ENCODE assay signal across 20 mouse cellular contexts in genomic region chr1:86426128-86426527, GRCm38 (mm10). TPM values are rescaled to one million over a fixed set of nuclear protein-coding genes. Genes with fewer than 3 reads are reported as not detected.
A peak's percentile ranks its signal among the peaks of the same experiment; 100 is the strongest.
DNase-seq lines count a peak whose midpoint lies in the region; ATAC-seq and TF ChIP-seq lines count a peak whose summit lies in the region.
"Had no signal": no experiment of that assay in that cellular context is flagged by ENCODE, and none has a peak within 500 bp of the region (broad histone marks: within the 10 kb centered on the region; RNA-seq: fewer than 3 reads in every experiment).

Nmur1 (minus strand) TSS chr1:86426228.
Tex44 (plus strand) TSS chr1:86426329.

- no peaks in the 10 kb centered on the region for H3K27me3 ChIP-seq in heart, embryonic 10.5 days (ENCODE audit: insufficient read depth, poor library complexity, severe bottlenecking)
- H3K27me3 ChIP-seq in heart, adult 2 months (ENCODE audit: control insufficient read depth, insufficient read depth, low read length): no peaks in the 10 kb centered on the region
- no peaks in the 10 kb centered on the region for H3K27me3 ChIP-seq in testis, adult 2 months (ENCODE audit: control insufficient read depth, insufficient read depth, low read length)
- H3K27me3 ChIP-seq in limb, embryonic 12.5 days: no peaks in the 10 kb centered on the region

- no peaks in the 10 kb centered on the region for H3K9me3 ChIP-seq in heart, embryonic 10.5 days
- no peaks in the 10 kb centered on the region for H3K9me3 ChIP-seq in limb, embryonic 12.5 days

- no peaks in the 10 kb centered on the region for H3K36me3 ChIP-seq in heart, embryonic 10.5 days
- H3K36me3 ChIP-seq in heart, adult 2 months (ENCODE audit: control insufficient read depth, insufficient read depth, low read length): no peaks in the 10 kb centered on the region
- H3K36me3 ChIP-seq in testis, adult 2 months (ENCODE audit: control insufficient read depth, insufficient read depth, low read length): no peaks in the 10 kb centered on the region
- H3K36me3 ChIP-seq in limb, embryonic 12.5 days: no peaks in the 10 kb centered on the region

- TF ChIP-seq EP300 in heart, adult 2 months (IDR thresholded peaks at IDR 0.05; ENCODE audit: insufficient read depth, low read depth, low read length): no peak

- no peak for DNase-seq in heart, embryonic 10.5 days (ENCODE audit: low spot score)
- DNase-seq in heart, adult 2 months: no peak
- no peak for DNase-seq in testis, postnatal 10 days (ENCODE audit: low spot score)
- DNase-seq in frontal cortex, postnatal 10 days (ENCODE audit: low spot score in 2 of 2): no peak
- no peak for DNase-seq in gastrocnemius, adult 18-20 months (ENCODE audit: low spot score)
- DNase-seq in natural killer cell, adult 2 months (ENCODE audit: low spot score in 2 of 2): no peak
- DNase-seq: B cell, adult 2 months; cerebellum, adult 9-10 months; gastrocnemius, postnatal 25 days; heart, postnatal 14 days; kidney, adult 18-20 months; kidney, postnatal 36 days; layer of hippocampus, postnatal 36 days; retina, postnatal 1 day; thymus, adult 18-20 months had no signal

- H3K4me3 ChIP-seq in heart, embryonic 10.5 days: peak within 1 kb of the TSS; percentile 33; the same call in 1 of the 2 replicates
- no peak within 1 kb of the TSS for H3K4me3 ChIP-seq in heart, adult 2 months
- H3K4me3 ChIP-seq in testis, adult 2 months (ENCODE audit: control insufficient read depth, low read depth, low read length): peak within 1 kb of the TSS; percentile 79
- H3K4me3 ChIP-seq in limb, embryonic 12.5 days (replicated peaks): no peak within 1 kb of the TSS
- H3K4me3 ChIP-seq: myocyte had no signal

- no peak for ATAC-seq in limb, embryonic 12.5 days (ENCODE audit: insufficient number of reproducible peaks, insufficient read depth, low FRiP score, low TSS enrichment, low read depth)

- intact Hi-C loops in heart, adult 2 months (cut with DNase I): no loop called here

- peaks cover 14% of the 10 kb centered on the region for H3K4me1 ChIP-seq in heart, embryonic 10.5 days
- H3K4me1 ChIP-seq in heart, adult 2 months (ENCODE audit: control insufficient read depth, insufficient read depth, low read length): peaks cover under 1% of the 10 kb centered on the region; the same call in 1 of the 2 replicates
- peaks cover 11% of the 10 kb centered on the region for H3K4me1 ChIP-seq in testis, adult 2 months (ENCODE audit: control insufficient read depth, insufficient read depth, low read length)
- peaks cover 24% of the 10 kb centered on the region for H3K4me1 ChIP-seq in limb, embryonic 12.5 days (replicated peaks)

- H3K79me2 ChIP-seq in heart, adult 2 months (replicated peaks; ENCODE audit: control insufficient read depth, insufficient read depth, low read length): no peaks in the 10 kb centered on the region

- H3K4me2 ChIP-seq in limb, embryonic 12.5 days: no peak within 1 kb of the TSS
- H3K4me2 ChIP-seq: liver, embryonic 11.5 days had no signal

- 82% methylated on average over 8 of the region's 8 CpGs for WGBS in heart, embryonic 10.5 days
- 92% methylated on average over 8 of the region's 8 CpGs for WGBS in heart, adult 2 months
- WGBS in limb, embryonic 12.5 days: 89% methylated on average over 8 of the region's 8 CpGs

- TF ChIP-seq POLR2A in heart, adult 2 months (IDR thresholded peaks at IDR 0.05; ENCODE audit: insufficient read depth, low read depth, low read length): no peak
- TF ChIP-seq POLR2A in testis, adult 2 months (IDR thresholded peaks at IDR 0.05; ENCODE audit: control insufficient read depth, low read depth, low read length): peak; percentile 65; the same call in 1 of the 2 replicates

- H3K9ac ChIP-seq in heart, adult 2 months (ENCODE audit: low read depth, low read length): no peak within 1 kb of the TSS
- no peak within 1 kb of the TSS; the same call in 1 of the 2 replicates for H3K9ac ChIP-seq in limb, embryonic 12.5 days (replicated peaks)

- TF ChIP-seq CTCF in heart, adult 2 months (IDR thresholded peaks at IDR 0.05): no peak
- no peak for TF ChIP-seq CTCF in testis, adult 2 months (IDR thresholded peaks at IDR 0.05; ENCODE audit: control insufficient read depth, insufficient read depth, insufficient replicate concordance, low read depth, low read length)

- H3K27ac ChIP-seq in heart, embryonic 10.5 days: peak within 1 kb of the TSS; percentile 37; the same call in 1 of the 2 replicates
- H3K27ac ChIP-seq in heart, adult 2 months: no peak within 1 kb of the TSS
- H3K27ac ChIP-seq in testis, adult 2 months (ENCODE audit: control insufficient read depth, insufficient read depth, low read depth, low read length): no peak within 1 kb of the TSS
- peak within 1 kb of the TSS; percentile 29; the same call in 1 of the 2 replicates for H3K27ac ChIP-seq in limb, embryonic 12.5 days

RNA-seq across cellular contexts. Expression of gene Nmur1, which starts in this region (rescaled TPM):
- polyA plus RNA-seq in heart, embryonic 10.5 days (2016; fragmentation: Nextera tagmentation; extraction: Ambion mirVana): 0.10 TPM in 1 of 2 replicates, not detected in the other
- total RNA-seq in heart, adult 2 months (2021): not detected
- not detected in 2 replicates for polyA plus RNA-seq in heart, adult 2 months (2012; rRNA removed)
- polyA plus RNA-seq in testis, adult 2 months (2012; rRNA removed): 11.7 and 23.8 TPM in 2 replicates
- not detected in 2 replicates for polyA plus RNA-seq in limb, embryonic 12.5 days (2016; fragmentation: Nextera tagmentation; extraction: Ambion mirVana)
- not detected for total RNA-seq in gastrocnemius, adult 18-20 months (2021)
- total RNA-seq: gastrocnemius, postnatal 25 days; heart, postnatal 14 days; layer of hippocampus, postnatal 36 days had no signal
- polyA plus RNA-seq: liver, embryonic 11.5 days; myocyte had no signal

RNA-seq across cellular contexts. Expression of gene Tex44, which starts in this region (rescaled TPM):
- not detected in 2 replicates for polyA plus RNA-seq in heart, embryonic 10.5 days (2016; fragmentation: Nextera tagmentation; extraction: Ambion mirVana)
- total RNA-seq in heart, adult 2 months (2021): not detected
- polyA plus RNA-seq in heart, adult 2 months (2012; rRNA removed): 0.12 and 0.18 TPM in 2 replicates
- 140 and 142 TPM in 2 replicates for polyA plus RNA-seq in testis, adult 2 months (2012; rRNA removed)
- not detected in 2 replicates for polyA plus RNA-seq in limb, embryonic 12.5 days (2016; fragmentation: Nextera tagmentation; extraction: Ambion mirVana)
- not detected for total RNA-seq in gastrocnemius, adult 18-20 months (2021)
- total RNA-seq: gastrocnemius, postnatal 25 days; heart, postnatal 14 days; layer of hippocampus, postnatal 36 days had no signal
- polyA plus RNA-seq: liver, embryonic 11.5 days; myocyte; spleen, adult 2 months had no signal

Comparison
In these comparisons a context has a peak if more than half of its experiments do, and no peak if none do; other contexts are left out.
1. RNA of gene Tex44 (polyA plus RNA-seq): 140 to 142 TPM in testis, adult 2 months; 0.12 to 0.18 TPM in heart, adult 2 months, not detected in heart, embryonic 10.5 days and not detected in limb, embryonic 12.5 days; every median in the first group is over 100 times any median in the second.
2. H3K27ac ChIP-seq: peak in heart, embryonic 10.5 days (single experiment) and limb, embryonic 12.5 days (single experiment); none in heart, adult 2 months (single experiment) and testis, adult 2 months (single experiment).
3. H3K4me3 ChIP-seq: peak in heart, embryonic 10.5 days (single experiment) and testis, adult 2 months (single experiment); none in heart, adult 2 months (single experiment) and limb, embryonic 12.5 days (single experiment).